Mouse (Mus musculus): Measurements from ENCODE around the gene Gtf2i.
"Not testable (repeated sequence)": the region's sequence is repeated elsewhere in the genome, so short reads cannot be mapped to it uniquely, and the experiment has no call there.

Gtf2i gene

DNA sequence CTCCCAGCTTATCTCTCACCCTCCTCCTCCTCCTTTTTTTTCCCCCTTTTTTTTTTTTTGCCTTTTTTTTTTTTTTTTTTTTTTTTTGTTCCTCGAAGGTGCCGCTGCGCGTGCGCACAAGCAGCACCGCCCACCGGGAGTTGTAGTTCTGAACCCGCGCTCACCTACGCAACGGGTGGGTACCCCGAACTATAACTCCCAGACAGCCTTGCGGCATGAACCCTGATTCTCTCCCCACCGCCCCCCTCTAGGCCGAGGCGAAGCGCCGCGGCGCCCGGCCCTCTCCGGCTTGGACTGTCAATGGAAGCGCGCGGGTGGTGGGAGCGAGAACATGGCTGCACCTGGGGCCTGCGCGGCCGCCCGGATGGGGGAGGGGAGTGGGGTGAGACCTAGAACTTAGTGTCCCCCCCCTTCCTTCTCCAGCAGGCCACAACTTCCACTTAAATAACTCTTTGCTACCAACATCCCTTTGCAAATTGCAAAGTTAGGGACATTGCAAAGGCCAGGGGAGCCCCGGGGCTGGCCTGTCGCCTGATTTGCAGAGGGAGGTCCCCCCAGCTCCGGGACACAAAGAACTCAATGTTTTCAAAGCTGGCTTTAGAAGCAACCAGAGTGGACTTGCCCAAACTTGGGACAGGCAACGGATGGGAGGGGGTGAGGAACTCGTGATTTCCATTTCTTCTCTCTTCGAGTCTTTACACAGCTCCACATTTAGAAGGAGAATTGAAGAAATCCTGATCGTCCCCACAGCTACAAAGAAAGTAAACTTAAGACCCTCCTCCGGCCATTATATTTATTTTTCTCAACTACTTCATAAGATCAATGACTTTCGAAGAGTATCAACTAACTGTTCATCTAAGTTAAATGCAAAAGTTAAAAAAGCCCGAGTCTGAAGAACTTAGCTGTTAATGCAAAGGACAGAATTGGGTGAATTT lies at the start of gene Gtf2i:
Gene Gtf2i, minus strand, starts transcription at position 73 of the 935 bp plus-strand sequence.
- DNase-seq (ENCODE audit: low read depth, low spot score), result peak; percentile 98

DNA sequence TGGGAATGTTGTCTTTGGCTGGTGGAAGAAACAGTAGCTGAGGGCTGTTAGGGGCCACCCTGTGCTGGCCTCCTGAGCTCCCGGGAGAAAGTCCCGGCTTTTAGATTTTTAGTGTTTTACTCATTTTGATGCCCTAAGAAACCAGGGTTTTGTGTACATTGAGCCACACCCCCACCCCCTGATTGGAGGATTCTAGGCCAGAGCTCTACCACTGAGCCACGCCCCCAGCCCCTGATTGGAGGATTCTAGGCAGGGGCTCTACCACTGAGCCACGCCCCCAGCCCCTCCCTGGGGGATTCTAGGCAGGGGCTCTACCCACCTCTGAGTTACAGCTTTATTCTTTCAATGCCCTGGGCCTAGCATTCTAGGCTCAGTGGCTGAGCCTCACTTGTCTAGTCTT lies 44.5 kb upstream of the Gtf2i start:
- DNase-seq (ENCODE audit: low read depth, low spot score), result no peak

DNA sequence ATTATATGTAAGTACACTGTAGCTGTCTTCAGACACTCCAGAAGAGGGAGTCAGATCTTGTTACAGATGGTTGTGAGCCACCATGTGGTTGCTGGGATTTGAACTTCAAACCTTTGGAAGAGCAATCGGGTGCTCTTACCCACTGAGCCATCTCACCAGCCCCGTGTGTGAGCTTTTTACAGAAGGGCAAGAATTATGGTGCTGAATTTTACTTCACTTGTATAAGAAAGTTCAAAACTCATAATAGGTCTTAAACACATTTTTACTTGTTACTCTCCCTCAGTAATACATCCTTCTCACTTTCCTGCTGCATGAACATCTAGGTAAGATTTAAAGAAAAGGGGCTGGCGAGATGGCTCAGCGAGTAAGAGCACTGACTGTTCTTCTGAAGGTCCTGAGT lies 40.8 kb upstream of the Gtf2i start:
- DNase-seq (ENCODE audit: low read depth, low spot score), result not testable (repeated sequence)

DNA sequence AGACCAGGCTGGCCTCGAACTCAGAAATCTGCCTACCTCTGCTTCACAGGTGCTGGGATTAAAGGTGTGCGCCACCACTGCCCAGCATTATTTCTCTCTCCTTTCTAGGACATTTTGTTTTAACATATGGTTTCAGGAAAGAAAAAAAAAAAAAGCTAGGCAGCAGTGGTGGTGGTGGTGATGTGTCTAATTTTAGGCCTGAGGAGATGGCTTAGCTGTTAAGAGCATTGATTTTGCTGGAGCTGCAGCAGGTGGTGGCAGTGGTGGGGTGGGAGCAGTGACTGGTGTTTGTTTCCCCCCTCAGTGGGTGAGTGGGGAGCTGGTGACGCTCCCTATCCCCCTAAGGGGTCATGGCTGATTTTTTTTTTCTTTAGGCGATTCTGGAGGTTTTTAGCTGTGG lies 38.6 kb upstream of the Gtf2i start:
- no peak for DNase-seq (ENCODE audit: low read depth, low spot score)

DNA sequence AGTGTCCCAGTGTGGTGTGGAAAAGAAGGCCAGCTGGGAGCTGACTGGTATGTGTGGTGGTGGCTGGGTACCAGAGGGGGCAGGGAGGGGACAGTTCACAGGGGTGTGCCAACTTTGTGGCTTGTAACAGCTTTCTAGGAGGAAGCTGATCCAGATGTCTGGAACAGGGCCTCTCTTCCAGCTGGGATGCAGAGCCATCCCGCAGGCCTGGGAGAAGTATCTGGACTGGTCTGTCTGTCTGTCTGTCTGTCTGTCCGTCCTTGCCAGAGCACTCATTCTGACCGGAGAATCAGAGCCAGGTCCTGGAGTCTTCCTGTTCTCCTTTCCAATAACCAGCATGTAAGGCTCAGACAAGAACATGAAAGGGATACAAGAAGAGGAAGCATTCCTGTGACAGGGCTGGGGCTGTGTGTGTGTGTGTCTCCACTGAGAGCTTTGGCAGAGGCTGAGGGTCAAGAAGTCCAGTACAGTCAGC lies 38.0 kb upstream of the Gtf2i start:
- no peak for DNase-seq (ENCODE audit: low read depth, low spot score)

DNA sequence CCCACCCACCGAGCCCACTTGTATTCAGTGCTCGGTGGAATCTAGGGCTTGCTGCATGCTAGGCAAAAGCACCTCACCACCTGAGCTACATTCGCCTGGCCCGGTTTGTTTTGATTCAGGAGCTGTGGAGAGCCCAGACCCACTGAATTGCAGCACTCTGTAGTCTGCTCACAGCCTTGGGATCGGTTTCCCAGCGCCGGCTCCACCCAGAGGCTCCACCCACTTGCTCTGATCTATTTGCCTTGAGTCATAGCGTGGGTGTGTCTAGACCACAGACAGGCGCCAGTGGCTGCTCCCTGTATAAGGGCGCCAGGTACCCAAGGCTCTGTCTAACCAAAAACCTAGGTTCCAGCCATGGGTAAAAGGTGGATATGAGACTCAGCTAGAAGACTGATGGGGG lies 36.1 kb upstream of the Gtf2i start:
- peak; percentile 61 for DNase-seq (ENCODE audit: low read depth, low spot score)

DNA sequence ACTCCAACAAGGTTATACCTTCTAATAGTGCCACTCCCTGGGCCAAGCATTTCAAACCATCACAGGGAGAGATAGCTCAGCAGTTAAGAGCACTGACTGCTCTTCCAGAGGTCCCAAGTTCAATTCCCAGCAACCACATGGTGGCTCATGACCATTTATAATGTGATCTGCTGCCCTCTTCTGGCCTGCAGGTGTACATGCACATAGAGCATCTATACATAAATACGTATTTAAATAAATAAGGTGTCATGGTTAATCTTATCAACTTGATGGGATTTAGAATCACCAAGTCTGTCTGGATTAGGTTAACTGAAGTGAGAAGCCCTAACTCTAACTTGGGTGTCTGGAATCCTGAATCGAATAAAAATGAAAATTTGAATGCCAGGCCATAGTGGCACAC lies 32.5 kb upstream of the Gtf2i start:
- DNase-seq (ENCODE audit: low read depth, low spot score), result no peak

DNA sequence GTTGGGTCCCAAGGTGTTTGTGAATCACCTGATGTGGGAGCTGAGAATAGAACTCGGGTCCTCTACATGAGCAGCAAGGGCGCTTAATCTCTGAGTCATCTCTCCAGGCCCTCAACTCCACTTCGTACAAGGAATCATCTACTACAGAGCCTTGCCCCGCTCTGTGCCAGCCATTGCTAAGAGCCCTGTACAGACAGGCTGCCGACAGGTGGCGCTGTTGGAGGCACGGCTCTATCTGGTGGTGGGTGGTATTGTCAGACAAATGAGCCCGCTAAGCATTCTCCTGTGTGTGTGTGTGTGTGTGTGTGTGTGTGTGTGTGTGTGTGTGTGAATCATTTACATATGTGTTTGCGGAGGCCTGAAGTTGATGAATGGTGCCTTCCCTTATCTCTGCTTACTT lies 30.9 kb upstream of the Gtf2i start:
- DNase-seq (ENCODE audit: low read depth, low spot score), result no peak

DNA sequence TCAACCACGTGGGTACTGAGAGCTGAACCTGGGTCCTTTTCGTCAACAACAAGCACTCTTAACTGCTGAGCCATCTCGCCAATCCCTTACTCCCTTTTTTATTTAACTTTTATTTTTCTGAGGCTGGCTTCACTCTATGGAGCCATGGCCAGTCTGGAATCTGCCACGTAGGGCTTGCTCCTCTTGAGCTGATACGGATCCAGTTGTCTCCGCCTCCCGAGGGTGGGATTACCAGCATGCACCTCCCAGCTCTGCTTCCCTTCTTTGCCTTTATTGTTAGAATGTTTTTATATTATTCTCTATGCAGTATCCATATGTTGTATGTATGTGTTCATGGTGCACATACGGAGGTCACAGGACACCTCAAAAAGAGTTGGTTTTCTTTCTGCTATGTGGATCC lies 29.5 kb upstream of the Gtf2i start:
- no peak for DNase-seq (ENCODE audit: low read depth, low spot score)

DNA sequence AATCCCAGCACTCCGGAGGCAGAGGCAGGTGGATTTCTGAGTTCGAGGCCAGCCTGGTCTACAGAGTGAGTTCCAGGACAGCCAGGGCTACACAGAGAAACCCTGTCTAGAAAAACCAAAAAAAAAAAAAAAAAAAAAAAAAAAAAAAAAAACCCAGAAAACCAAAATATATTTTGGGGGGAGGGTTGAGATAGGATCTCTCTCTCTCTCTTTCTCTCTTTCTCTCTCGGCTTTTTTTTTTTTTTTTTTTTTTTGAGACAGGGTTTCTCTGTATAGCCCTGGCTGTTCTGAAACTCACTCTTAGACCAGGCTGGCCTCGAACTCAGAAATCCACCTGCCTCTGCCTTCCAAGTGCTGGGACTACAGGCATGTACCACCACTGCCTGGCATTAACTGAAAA lies 29.0 kb upstream of the Gtf2i start:
- DNase-seq (ENCODE audit: low read depth, low spot score), result not testable (repeated sequence)

DNA sequence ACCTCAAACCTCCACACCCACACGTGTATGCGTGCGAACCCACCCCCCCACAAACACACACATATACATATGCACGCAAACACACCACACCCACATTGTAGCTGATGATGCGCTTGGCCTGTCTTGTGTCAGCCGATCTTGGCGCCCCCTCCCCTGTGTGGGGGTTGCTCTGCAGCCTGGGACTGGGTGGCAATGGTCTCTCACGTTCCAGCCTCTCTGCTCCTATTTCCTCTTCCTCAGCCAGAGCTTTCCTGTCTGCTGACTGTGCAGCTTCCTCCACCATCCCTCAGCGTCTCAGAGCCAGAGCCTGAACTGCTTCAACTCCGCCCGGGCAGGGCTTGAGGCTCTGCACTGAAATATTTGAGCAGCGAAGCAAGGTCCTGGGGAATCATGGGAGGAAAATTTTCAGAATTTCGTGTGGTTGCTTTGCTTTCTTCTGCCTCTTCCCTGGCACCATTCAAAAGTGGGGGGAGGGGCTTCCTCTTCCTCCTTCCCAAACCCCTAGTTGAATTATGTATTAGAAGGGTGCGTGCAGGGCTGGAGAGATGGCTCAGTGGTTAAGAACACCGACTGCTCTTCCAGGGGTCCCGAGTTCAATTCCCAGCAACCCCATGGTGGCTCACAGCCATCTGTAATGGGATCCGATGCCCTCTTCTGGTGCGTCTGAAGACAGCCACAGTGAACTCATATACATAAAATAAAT lies 28.1 kb upstream of the Gtf2i start:
- no peak for DNase-seq (ENCODE audit: low read depth, low spot score)

DNA sequence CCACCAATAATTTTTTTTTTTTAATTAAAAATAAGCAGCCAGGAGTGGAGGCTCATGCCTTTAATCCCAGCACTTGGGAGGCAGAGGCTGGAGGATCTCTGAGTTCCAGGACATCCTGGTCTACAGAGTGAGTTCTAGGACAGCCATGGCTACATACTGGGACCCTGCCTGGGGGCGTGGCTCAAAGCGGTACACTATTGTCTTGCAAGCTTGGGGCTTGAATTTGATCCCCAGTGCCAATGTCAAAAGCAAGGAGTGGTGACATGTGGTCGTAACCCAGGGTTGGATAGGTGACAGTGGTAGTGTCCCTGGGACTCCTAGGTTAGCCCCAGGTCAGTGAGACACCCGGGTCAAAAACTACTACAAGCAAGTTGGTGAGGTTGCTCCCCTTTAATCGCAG lies 27.2 kb upstream of the Gtf2i start:
- no peak for DNase-seq (ENCODE audit: low read depth, low spot score)

DNA sequence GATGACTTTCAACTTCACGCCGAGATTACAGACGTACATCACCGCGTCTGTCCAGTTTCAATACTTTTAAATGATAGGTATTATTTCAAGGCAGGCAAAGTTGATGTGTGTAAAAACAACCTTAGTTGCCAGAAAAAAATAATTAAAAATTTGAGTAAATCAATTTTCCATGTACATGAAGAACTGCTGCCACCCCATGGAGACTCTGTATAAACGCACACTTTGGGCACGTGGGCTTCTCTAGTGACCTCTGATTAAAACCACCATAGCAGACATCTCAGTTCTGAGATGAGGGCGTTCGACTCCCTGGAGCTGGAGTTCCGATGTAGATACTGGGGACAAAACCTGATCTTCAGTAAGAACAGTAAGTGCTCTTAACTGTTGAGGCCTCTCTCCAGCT lies 26.8 kb upstream of the Gtf2i start:
- no peak for DNase-seq (ENCODE audit: low read depth, low spot score)

DNA sequence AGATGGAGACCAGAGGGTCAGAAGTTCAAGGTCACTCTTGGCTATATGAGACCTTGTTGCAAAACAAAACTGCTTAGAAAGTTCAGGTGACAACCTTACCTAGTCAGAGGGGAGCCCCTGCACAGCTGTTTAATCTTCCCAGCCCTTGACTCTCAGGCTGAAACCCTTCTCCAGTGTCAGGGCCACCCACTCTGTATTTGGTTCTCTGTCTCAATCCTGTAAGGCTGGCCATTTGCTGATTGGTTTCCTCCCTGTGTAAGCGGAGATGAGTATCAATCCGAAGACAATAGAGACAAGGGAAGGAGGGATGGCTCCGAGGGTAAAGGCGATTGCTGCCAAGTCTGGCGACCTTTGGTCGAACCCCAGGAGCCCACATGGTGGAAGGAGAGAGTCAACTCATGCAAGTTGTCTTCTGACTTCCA lies 25.6 kb upstream of the Gtf2i start:
- no peak for DNase-seq (ENCODE audit: low read depth, low spot score)

DNA sequence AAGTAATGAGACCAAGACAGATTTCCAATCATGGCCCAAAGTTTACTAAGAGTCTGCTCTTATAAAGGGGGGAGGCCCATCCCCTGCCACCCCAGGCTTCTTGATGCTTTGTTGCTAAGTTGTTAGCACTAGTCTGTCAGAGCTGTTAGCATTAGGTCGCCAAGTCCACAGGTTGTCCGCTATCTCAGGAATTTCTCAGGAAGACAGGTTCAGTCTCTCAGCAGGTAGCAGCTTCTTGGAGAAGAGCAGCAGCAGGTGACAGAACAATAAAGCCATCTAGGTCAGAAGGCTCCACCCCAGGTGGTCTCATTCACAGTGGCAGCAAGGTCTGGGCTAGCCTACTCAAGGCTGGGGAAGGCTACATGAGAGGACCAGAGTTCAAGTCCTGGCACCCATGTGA lies 22.5 kb upstream of the Gtf2i start:
- DNase-seq (ENCODE audit: low read depth, low spot score), result not testable (repeated sequence)

DNA sequence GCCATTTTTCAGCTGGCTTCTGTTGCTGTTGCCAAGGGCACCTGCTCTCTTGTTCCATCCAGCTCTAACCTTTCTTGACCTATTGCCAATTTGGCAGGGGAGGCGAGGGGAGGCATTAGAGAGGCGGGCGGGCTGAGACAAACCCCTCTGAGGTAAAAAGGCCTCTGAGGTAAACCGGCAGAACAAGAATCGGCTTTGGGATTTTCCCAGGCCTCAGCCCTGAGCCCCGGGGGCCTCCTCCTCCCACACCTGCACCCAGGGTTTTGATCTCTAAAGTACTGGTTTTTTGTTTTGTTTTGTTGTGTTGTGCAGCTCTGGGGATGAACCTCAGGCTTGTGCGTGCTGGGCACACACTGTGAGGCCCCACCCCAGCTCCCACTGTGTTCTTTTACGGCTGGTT lies 18.2 kb upstream of the Gtf2i start:
- DNase-seq (ENCODE audit: low read depth, low spot score), result no peak

DNA sequence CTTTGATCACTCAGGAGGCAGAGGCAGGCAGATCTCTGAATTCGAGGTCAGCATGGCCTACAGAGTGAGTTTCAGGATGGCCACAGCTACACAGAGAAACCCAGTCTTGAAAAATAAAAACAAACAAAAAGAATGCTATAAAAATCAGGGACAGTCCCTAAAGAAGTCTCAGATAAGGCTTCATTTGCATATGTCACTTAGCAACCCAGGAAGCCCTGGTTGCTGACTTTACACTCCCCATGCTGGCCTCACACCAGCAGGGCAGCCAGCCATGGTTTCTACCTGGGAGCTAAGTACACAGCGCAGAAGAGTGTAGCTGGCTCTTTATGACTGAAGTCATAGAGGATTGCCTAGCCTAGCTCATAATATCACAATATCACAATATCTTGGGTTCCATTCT lies 15.5 kb upstream of the Gtf2i start:
- DNase-seq (ENCODE audit: low read depth, low spot score), result no peak

DNA sequence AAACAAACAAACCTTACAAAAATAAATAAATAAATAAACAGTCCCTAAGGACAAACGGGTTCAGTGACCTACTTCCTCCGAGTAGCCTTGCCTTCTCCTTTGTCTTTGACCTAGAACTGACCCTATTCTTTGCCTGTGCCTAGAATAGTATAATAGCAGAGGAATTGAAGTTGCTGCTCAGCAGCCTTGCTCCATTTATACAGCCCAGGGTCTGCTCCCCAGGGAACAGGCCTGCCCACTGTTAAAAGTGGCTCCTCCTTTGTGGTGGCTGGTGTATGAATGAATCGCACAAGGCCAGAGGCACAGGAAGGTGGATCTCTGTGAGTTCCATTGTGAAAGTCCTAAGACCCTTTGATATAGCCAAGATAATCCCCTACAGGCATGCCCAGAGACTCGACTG lies 14.8 kb upstream of the Gtf2i start:
- no peak for DNase-seq (ENCODE audit: low read depth, low spot score)

DNA sequence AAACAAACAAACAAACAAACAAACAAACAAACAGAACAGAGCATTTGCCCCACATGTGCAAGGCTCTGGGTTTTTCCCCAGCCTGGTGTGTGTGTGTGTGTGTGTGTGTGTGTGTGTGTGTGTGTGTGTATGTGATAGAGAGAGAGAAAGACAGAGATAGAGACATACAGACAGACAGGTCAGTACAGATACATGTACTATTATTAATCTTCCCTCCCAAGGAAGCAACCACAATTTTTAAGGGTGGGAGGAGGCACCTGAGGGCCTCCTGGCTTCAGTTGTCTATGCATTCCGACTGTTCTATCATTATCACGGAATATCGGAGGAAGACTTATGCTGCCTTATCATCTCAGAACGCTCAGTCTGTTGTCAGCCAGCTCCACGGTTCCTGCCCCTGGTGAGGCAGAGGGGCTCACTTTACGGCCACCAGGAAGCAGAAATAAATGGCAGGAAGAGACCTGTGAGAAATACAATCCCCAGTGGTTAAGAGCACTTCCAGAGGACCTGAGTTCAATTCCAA lies 14.0 kb upstream of the Gtf2i start:
- no peak for DNase-seq (ENCODE audit: low read depth, low spot score)

DNA sequence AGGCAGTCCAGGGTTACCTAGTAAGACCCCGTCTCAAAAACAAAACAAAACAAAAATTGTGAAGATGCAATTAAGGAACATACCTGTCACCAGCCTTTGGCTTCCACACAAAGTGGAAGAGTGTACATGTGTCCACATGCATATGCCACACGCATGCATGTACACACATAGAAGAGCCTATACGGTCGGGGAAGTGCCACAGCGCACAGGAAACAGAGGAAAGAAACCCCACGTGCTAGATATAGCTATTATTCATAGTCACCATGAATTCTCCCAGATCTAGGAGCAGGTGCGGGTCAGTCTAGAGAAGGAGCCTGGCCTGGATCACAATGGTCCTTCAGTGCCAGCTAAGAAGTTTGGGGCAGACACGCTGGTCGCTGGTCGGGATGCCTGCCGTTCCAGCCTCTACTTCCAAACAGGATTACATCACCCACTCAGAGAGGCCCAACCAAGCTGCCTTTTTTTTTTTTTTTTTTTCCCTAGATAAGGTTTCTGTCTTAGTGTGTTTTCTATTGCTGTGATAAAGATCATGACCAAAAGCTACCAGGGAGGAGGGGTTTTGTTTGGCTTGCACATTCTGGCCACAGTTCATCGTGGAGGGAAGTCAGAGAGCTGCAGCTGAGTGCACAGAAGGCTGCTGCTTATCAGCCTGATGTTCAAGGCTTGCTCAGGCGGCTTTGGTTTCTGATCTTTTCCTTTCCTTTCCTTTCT lies 11.5 kb upstream of the Gtf2i start:
- no peak for DNase-seq (ENCODE audit: low read depth, low spot score)

DNA sequence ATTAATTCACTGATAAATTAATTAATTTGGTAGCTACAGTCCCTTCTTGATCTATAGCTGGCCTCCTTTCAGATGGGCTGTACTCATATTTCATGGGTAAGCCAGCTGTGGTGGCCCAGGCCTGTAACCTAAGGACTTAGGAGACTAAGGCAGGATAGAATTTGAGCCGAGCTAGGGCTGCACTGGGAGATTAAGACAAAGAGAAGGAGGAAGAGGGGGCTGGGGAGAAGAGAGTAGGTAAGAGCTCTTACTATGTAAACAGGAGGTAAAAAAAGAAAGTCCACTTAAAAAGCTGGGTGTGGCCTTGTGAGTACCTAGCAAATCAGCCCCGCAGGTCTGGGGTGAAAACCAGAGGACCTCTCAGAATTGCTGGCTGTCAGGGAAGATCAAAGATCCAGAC lies 9.3 kb upstream of the Gtf2i start:
- no peak for DNase-seq (ENCODE audit: low read depth, low spot score)

DNA sequence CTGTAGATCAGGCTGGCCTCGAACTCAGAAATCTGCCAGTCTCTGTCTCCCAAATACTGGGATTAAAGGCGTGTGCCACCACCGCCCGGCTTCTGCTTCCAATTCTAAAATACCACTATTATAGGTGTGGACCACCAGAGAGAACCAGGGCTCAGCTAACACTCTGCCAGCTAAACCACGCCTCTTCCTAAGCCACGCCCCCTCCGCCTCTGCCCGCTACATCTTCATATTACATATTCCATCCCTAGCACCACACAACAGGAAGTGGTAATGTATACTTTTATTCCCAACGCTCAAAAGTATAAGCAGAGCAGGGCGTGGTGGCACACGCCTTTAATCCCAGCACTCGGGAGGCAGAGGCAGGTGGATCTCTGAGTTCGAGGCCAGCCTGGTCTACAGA lies 8.8 kb upstream of the Gtf2i start:
- no peak for DNase-seq (ENCODE audit: low read depth, low spot score)

Measured in mesoderm, embryonic 11.5 days (tissue).